44 mouse cellular contexts compared by ENCODE assay signal in genomic region chr17:67582681-67583356, GRCm38 (mm10). TPM values are rescaled to one million over a fixed set of nuclear protein-coding genes. Genes with fewer than 3 reads are reported as not detected.
"Had no signal": no experiment of that assay in that cellular context is flagged by ENCODE, and none has a peak within 500 bp of the region (broad histone marks: within the 10 kb centered on the region; RNA-seq: fewer than 3 reads in every experiment).

No protein-coding gene starts in this region.

- DNase-seq: heart, postnatal 10 days; heart, postnatal 14 days; heart, postnatal 36 days; heart, postnatal 4 days; kidney, adult 11 months; kidney, adult 18-20 months; kidney, adult 2 months; kidney, adult 8-10 months; kidney, adult 9 months; kidney, postnatal 14 days; kidney, postnatal 25 days; layer of hippocampus, adult 9-11 months; layer of hippocampus, postnatal 36 days had no signal

- H3K27ac ChIP-seq: heart, embryonic 10.5 days; heart, embryonic 13.5 days; heart, embryonic 15.5 days; hindbrain, embryonic 10.5 days; hindbrain, embryonic 12.5 days; hindbrain, embryonic 13.5 days; hindbrain, embryonic 14.5 days; hindbrain, embryonic 15.5 days; hindbrain, postnatal 0 days; intestine, embryonic 15.5 days; kidney, embryonic 15.5 days; kidney, postnatal 0 days; layer of hippocampus, adult 2 months had no signal

- ATAC-seq: hindbrain, embryonic 16.5 days; hindbrain, postnatal 0 days; inflammation-experienced regulatory T-cells, adult 6 months; intestine, embryonic 15.5 days; intestine, embryonic 16.5 days; intestine, postnatal 0 days had no signal

- H3K36me3 ChIP-seq: heart, embryonic 10.5 days; heart, embryonic 12.5 days; heart, embryonic 13.5 days; heart, embryonic 15.5 days; hindbrain, embryonic 10.5 days; hindbrain, embryonic 12.5 days; hindbrain, embryonic 13.5 days; hindbrain, embryonic 15.5 days; intestine, embryonic 15.5 days; kidney, embryonic 15.5 days had no signal

- H3K4me2 ChIP-seq: heart, embryonic 11.5 days; heart, embryonic 12.5 days; heart, embryonic 13.5 days; heart, embryonic 15.5 days; hindbrain, embryonic 12.5 days; hindbrain, embryonic 13.5 days; hindbrain, embryonic 14.5 days; hindbrain, embryonic 15.5 days; intestine, embryonic 15.5 days; kidney, embryonic 15.5 days had no signal

- H3K27me3 ChIP-seq: heart, embryonic 12.5 days; heart, embryonic 13.5 days; heart, embryonic 15.5 days; hindbrain, embryonic 12.5 days; hindbrain, embryonic 13.5 days; hindbrain, embryonic 15.5 days; intestine, embryonic 15.5 days; kidney, embryonic 15.5 days had no signal

- H3K9ac ChIP-seq: heart, embryonic 12.5 days; heart, embryonic 13.5 days; heart, embryonic 15.5 days; hindbrain, embryonic 12.5 days; hindbrain, embryonic 13.5 days; hindbrain, embryonic 14.5 days; hindbrain, embryonic 15.5 days; intestine, embryonic 15.5 days; kidney, embryonic 15.5 days had no signal

- H3K4me3 ChIP-seq: heart, embryonic 10.5 days; heart, embryonic 12.5 days; heart, embryonic 13.5 days; heart, embryonic 15.5 days; hindbrain, embryonic 10.5 days; hindbrain, embryonic 12.5 days; hindbrain, embryonic 13.5 days; hindbrain, embryonic 15.5 days; intestine, embryonic 15.5 days; kidney, embryonic 15.5 days; layer of hippocampus, adult 2 months had no signal

- H3K4me1 ChIP-seq: heart, embryonic 10.5 days; heart, embryonic 12.5 days; heart, embryonic 13.5 days; heart, embryonic 15.5 days; hindbrain, embryonic 12.5 days; intestine, embryonic 15.5 days had no signal

- H3K9me3 ChIP-seq: heart, embryonic 10.5 days; heart, embryonic 12.5 days; heart, embryonic 13.5 days; heart, embryonic 15.5 days; hindbrain, embryonic 10.5 days; hindbrain, embryonic 12.5 days; hindbrain, embryonic 13.5 days; hindbrain, embryonic 15.5 days; intestine, embryonic 15.5 days had no signal

RNA-seq across cellular contexts. Expression of gene Lrrc30, which starts 49.7 kb away (rescaled TPM):
- total RNA-seq: hematopoietic stem cell, adult 5-6 weeks; hindbrain, postnatal 0 days; layer of hippocampus, adult 18-20 months; layer of hippocampus, adult 2 months; layer of hippocampus, adult 8-10 months; layer of hippocampus, postnatal 10 days; layer of hippocampus, postnatal 14 days; layer of hippocampus, postnatal 25 days; layer of hippocampus, postnatal 36 days; left cerebral cortex, adult 18-20 months had no signal
- polyA plus RNA-seq: heart, embryonic 11.5 days; heart, embryonic 13.5 days; heart, embryonic 15.5 days; heart, embryonic 16.5 days; hindbrain, embryonic 10.5 days; hindbrain, embryonic 11.5 days; hindbrain, embryonic 12.5 days; hindbrain, embryonic 13.5 days; hindbrain, embryonic 14.5 days; hindbrain, embryonic 15.5 days; hindbrain, embryonic 16.5 days; hindbrain, postnatal 0 days; inflammation-experienced regulatory T-cells, adult 6 months; intestine, embryonic 14.5 days; intestine, embryonic 15.5 days; intestine, embryonic 16.5 days; intestine, postnatal 0 days; kidney, embryonic 15.5 days; kidney, embryonic 16.5 days; kidney, postnatal 0 days; large intestine, adult 2 months had no signal
